Mouse (Mus musculus) thymus, postnatal 25 days (tissue): ENCODE data around the gene Gm20425.

Experiments used
- DNase-seq: peaks from one replicate; pipeline ENCODE4 v3.0.0; 2022

Gm20425 gene

DNA sequence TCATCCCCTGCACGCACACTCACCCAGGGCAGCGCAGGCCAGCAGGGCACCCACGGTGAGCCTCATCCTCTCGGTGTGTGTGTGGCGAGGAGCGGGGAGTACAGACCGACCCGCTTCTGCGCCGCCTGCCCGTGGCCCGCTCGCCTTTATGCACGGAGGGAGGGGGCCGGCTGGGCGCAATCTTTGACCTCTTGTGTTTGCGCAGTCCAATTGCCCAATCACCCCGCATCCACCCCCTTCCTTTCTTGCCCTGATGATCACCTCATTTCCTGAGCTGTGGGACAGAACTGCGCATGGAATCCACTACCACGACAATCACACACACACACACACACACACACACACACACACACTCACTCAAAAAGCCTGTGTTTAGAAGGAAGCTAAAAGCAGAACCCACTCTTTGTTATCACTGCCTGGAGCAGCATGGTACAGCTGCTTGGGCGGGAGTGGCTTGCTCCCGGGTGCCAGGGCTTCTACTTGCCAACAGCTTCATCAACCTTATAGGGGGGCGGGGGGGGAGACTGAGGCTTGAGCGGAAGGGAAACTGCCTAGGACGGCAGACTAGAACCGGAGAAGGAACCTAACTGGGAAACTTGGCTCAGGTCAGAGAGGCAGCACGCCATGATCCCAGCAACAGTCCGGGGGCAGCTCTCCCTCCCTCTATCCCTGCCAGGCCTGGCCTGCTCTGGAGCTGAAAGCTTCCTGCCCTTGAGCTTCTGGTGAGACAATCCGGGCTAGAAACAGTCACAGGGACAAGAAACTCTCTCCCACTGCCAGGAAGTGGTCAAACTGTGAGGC is at the start of gene Gm20425, which contains the start of gene Trf:
TSS of gene Gm20425 (minus strand) at position 157 of the 801 bp plus-strand sequence.
TSS of gene Trf (minus strand) at position 294 of the 801 bp plus-strand sequence.
- DNase-seq = peak; percentile 23

DNA sequence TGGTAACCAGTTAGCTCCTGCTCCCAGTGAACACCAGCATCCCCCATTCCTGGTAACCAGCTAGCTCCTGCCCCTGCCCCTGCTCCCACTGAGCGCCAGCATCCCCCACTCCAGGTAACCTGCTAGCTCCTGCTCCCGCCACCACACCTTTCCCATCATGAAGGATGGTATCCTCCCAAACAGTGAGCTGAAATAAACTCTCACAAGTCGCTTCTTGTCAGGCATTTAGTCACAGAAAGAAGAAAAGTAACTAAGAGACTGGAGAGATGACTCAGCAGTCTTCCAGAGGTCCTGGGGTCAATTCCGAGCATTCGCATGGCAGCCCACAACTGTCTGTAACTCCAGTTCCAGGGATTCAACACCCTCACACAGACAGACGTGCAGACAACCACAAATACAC is 46.8 kb upstream of the Gm20425 start:
- DNase-seq = no peak

DNA sequence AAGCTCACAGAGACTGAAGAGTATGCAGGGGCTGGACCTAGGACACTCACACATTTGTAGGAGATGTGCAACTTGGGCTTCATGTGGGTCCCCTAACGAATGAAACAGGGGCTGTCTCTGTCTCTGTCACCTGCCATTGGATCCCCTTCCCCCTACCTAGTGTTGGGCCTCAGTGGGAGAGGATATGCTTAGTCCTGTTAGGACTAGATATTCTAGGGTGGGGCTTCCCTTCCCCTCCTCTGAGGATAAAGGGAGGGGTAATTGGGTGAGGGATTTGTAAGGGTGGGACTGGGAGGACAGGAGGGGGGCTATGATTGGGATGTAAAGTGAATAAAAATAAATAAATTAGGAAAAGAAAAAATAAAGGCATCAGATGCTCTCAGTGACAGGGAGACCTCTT is 45.6 kb upstream of the Gm20425 start:
- DNase-seq = no peak

DNA sequence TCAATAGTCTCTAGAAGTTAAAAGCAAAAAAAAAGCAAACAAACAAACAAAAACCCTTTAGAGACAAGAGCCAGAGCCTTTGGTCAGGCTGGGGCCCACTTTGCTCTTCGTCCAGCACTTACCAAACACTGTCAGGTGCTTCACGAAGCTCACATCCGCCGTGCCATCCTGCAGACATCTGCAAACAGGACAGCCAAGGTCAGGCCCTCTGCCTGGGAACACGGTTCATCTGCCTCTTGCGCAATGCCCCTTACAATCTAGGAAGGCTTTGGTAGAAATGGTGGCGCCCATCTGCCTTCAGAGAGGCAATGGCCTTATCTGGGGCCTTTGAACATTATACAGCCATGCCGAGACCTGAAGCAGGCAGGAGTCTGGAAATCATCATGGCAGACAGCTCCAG is 44.7 kb upstream of the Gm20425 start:
- no peak for DNase-seq

DNA sequence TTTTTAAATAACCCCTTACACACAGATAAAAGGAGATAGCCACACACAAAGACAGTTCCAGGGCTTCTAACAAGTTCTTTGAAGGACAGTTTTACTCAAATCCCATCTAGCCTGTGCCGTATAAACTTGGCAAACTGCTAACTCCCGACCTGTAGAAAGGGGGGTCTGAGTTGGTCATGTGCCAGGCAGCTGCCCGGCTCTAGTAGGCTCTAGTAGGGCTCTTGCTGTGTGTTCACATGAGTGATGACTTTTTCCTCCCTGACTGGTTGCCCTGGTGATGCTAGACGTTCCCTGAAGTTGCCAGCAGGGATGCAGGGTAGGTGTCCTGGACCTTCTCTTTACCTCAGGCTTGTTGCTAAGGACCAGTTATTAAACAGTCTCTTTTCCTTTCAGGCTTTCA is 41.0 kb upstream of the Gm20425 start:
- DNase-seq = no peak

DNA sequence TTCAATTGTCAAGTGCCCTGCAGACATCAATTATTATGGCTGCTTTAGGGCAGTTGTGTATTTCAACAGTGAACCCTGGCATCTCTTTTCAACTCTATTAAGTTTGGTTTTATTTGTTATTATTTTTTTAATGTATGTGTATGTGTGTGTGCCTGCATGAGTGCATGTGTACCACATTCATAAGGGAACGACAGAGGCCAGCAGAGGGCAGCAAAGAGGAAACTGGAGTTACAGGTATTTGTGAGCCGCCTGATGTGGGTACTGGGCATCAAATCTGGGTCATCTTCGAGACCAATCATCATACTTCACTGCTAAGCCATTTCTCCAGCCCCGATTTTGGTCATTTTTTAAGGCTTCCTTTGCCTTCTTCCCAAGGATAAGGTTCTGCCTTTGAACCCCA is 35.7 kb upstream of the Gm20425 start:
- DNase-seq = no peak

DNA sequence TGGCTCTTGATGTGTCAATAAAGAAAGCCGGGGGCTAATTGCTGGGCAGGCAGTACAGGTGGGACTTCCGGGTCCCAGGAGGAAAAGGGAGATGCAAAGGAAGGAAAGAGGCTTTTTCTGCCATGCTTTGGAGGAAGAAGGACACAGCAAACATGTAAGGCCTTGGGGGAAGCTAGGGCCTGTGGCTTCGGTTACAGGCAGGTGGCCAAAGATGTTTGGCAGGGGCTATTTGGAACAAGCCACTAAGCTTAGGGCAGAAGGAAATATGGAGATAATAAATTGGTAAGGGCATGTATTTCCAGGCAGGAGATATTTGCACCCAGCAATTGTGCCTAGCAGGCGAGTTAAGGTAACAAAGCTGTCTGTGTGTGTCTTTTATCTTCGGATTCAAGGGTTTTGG is 22.8 kb upstream of the Gm20425 start:
- DNase-seq = no peak

DNA sequence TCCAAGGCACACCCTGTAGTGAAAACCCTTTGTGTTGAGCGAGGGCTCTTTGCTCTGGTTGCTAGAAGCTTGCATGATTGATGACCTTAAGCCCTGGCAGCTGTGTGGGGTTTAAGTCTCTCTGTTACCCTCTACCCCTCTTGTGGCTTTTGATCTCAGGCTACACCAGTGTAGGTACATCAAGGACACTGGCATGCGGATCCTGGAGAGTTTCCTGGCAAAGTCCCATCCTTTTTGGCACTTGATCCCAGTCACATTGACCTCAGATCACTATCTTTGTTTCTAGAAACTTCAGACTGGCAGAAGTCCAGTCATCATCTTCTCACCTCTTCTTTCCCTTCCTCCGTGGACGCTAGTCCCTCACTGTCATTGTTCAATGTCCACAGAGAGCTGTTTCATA is 18.5 kb upstream of the Gm20425 start:
- DNase-seq = no peak

DNA sequence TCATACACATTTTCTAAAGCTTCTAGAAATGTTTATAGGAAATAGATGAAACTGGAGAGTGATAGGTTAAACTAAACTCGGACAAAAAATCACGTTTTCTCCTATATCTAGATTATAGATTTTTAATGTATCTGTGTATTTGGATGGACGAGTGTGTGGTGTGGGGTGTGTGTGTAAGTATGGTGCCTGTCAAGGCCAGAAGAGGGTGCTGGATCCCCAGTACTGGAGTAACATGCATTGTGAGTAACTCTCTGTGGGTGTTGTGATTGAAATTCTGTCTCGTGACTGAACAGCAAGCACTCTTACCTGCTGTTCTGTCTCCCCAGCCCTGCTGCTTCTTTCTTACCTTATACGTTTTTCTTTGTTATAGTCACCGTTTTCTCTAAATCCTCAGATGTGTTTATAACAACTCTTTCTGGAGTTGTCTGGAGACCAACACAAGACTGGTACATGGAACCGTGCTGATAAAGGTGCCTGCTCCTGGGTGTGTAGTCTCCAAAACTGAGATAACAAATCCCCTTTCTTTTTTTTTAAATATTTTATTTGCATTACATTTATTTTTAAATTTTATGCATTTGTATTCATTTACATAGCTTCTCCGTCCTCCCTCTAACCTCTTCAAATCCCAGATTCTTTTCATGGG is 16.5 kb upstream of the Gm20425 start:
- DNase-seq = no peak

DNA sequence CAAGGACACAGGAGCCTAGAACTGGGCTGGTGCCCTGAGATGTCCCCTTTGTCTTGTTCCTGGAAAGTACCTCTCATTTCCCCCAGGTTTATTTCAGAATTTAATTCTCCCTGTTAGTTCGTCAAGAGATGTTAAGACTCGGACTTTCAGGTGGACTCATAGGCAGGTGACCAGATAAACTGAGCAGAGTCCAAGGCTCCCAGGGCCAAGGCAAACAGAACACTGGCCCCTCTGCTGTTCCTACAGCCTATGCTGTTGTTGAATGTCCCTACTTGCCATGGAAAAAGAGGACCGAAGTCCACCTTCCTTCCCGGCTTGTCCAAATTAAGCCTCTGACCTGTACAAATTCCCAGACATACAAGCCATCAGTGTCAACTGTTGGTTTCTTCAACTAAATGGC is 13.5 kb upstream of the Gm20425 start:
- no peak for DNase-seq

DNA sequence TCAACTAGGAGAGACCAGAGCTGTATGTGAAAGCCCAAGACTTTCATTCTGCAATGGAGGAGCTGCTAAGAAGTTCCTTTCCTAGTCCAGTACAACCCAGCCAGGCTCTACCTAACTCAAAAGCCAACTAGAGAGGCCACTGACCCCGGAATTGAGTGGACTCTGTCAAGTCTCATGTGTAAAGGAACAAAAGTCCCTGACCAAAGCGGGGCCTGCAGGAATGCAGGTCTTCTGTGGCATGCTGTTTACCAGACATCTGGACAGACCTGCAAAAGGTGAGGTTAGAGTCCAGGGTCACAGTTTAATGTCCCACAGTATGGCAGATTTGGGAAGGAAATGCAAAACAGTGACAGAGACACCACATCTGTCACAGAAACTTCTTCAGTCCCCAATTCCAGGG is 11.1 kb upstream of the Gm20425 start:
- no peak for DNase-seq

DNA sequence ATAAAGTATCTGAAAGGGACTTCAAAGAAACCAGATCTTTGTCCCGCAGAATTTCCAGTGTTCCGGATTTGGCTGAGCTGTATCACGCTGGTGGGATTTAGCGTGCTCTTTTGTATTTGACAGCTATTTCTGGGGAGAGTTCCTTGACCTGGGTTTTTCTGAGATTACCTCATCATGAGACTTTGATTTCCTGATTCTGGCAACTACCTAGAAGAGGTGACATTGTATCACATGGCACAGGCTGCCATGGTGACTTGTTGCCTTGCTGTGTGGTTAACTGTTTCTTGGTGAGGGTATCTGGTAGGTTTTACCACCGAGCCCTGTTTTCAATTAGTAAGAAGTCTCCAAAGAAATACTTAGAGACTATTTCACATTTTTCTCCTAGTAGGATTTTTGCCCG is 9.4 kb upstream of the Gm20425 start:
- no peak for DNase-seq

DNA sequence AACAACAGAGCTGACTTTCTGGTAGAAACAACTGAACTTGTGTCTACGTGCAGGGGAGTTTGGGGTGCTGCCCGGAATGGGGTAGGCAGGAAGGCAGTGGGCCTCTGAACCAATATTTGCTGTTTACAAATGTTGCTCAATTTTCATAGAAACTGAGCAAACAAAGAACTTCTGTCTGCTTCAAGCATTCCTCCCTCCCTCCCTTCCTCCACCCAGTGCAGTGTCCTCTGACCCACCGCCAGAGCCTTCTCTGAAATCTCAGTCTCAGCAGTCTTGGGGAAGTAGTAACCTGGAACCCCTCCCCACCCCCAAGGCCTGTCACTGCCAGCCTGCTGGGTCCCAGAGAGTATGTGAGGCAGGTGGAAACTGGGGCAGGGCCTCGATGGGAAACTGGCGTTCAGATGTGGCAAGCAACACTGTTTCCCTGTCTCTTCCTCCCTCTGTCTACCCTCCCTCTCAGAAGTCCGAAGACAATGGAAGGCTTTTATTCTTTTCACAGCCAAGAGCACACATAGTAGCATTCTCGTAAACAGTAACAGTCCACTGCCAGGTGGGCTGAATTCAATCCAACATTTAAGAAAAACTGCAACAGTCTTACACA is 4.6 kb upstream of the Gm20425 start:
- no peak for DNase-seq

DNA sequence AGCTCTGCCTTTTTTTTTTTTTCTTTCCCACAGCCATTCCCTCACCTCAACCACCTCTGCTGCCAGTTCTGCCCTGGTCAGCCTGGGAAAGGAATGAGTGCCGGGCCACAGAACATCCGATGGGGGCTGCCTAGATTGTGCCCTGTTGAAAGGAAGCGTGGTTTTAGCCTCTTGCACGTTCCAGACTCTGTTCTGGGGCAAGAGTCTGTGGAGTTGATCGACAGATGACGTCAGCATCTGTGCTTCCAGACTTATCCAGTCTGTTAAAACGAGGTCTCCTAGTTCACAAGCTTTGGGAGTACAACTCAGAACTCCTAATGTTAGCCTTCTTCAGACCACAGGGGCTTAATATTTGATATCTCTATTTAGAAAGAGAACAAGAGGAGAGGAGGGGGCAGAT is 4.0 kb upstream of the Gm20425 start:
- no peak for DNase-seq

DNA sequence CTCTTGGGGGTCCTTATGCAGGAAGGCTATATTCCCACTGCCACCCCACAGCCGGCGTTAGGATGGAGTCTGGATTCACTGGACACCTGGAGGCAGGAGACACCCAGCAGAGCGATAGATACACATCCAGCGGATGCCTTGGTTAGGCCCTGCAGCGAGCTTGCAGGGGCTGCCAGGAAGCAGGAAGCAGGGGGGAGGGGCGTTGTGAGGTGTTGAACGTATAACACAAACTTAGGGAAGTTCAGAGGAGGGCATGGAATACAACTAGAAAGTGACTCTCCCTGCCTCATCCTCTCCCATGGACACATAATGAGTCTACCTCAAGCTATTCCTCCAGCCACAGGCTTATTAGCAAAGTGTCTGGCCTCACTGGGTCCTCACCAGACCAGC is 2.9 kb upstream of the Gm20425 start:
- DNase-seq = peak; percentile 73

DNA sequence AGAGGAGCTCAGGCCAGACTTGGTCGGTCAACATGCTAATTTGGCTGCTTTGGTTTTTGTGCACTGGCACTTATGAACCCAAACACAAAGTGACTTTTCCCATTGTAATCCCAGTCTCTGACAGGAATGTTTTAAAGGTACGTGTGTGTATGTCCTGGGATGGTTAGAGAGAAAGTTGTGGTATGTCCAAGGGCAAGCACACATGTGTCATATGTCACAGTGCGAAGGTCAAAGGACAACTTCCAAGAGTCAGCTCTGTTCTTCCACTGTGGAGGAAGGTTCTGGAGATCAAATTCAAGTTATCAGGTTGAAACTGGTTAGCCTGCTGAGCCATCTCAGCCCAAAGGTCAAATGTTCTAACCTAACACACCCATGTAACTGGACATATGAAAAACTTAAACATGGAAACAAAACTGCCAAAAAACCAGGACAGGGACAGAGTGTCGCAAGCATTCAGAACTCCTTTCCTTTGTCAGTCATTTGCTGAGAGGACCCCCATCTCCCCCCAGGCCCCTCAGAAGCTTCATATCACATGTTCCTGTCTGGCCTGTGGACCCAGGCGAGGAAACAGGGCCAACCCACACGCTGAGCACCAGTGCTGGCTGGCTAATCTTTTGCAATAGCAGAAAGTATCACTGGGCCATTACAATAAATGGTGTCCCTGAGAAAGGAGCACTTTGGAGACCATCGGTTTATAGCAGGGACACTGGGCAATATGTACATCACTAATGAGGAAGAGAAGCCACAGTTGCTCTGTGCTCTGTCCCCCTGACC is 2.3 kb upstream of the Gm20425 start:
- no peak for DNase-seq

DNA sequence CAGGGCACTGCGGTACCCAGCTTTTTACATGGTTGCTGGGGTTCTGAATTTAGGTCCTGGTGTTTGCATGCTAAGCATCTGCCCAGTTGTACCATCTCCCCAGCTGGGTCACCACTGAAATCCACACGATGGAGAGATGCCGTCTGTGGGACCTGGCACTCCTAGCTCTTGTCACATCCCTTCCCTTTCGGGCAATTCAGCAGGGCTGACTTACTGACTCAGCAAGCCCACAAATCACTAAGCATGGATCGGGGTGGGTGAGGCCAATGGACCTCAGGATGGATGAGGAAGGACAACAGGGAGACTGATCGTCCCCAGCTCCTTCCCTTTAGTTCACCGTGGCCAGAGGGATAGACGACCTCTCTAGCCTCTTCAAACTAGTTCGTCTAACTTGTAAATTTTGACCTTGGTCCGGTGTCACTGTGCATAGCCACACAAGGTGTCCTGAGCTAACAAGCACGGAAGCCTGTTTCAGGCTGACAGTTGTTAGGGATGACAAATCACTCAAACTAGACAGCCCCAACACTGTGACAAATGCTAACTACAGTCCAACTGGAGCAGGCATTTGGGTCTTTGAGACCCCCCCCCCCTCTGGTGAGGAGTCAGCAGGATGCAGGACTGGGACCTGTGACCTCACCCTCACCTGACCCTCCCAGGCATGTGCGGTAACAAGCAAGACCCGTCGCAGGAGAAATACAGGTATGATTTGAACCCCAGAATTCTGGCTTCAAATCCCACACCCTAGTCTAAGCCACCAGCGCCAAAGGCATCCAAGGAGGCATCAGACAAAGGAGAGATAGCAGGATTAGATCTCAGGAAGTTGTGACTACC is 855 bp downstream of the Gm20425 start:
- DNase-seq = no peak

DNA sequence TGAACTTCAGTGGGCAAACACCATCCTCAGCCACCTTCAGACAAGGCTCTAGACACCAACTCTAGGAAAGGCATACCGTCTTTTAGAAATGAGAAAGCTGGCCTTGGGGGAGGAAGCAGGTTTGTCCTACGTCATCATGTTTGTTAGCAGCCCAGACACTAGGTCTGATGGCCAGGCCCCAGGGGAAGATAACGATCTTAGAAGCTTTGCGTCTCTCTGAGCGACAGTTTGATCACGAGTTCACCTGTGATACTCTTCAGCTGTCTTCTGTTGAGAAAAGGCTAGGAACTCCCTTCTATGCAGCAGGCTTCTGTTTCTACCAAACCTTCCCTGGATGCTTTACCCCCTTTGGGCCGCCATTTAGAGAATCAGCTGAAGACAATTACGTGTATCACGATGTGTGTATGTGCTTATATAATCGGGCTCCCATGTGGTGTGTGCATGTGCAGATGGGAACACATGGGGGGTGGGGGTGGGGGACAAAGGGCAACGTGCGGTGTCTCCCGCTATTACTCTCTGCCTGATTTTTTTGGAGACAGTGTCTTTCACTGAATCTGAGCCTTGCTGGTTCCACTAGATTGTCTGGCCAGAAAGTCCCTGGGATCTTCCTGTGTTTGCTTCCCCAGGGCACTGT is 1.6 kb downstream of the Gm20425 start:
- DNase-seq = no peak

DNA sequence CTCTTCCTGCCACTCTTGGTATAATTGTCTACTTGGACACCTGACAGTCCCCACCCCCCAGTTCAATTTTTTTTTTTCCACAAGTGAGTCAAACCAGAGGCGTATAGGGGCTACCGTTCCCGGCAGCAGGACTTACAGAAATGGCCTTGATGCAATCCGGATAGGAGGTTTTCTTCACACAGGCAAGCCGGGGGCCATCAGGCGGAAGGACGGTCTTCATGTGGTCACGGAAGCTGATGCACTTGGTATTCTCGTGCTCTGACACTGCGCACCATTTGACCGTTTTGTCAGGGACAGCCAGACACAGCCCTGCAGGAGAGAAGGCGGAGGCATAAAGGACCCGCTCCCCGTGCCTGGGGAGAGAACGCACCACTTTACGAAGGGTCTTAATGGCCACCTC is 2.3 kb downstream of the Gm20425 start:
- DNase-seq = no peak

DNA sequence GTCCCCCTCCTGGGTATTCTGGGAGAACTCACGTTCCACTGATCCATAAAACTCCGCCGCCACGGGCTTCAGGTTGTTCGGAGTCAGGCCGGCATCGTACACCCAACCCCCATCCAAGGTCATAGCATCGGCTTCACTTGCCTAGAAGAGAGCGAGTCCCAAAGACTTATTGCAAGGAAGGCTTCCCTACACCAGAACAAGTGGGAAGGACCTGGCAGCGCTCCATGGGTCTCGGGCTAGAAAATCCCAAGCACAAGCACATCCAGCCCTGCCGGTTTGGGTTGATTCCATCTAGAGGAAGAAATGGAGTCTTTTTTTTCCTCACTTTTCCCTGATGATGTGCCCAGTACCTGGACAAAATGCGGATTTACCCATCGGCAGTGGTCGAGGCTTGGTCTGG is 3.3 kb downstream of the Gm20425 start:
- DNase-seq = no peak

DNA sequence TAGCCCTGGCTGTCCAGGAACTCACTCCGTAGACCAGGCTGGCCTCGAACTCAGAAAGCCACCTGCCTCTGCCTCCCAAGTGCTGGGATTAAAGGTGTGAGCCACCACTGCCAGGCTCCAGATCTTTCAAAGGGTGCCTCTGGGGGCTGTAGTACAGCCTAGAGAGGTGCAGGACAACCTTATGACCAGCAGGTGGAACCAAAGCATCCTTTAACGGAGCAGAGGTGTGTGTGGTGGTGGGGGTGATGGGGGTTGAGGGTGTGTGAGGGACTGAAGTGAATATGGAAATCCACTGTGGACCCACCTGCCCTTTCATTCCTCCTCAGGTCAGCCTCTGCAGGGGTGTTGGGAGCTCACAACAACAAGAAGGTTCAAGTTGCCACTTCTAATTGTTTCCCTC is 4.6 kb downstream of the Gm20425 start:
- peak; percentile 43 for DNase-seq

DNA sequence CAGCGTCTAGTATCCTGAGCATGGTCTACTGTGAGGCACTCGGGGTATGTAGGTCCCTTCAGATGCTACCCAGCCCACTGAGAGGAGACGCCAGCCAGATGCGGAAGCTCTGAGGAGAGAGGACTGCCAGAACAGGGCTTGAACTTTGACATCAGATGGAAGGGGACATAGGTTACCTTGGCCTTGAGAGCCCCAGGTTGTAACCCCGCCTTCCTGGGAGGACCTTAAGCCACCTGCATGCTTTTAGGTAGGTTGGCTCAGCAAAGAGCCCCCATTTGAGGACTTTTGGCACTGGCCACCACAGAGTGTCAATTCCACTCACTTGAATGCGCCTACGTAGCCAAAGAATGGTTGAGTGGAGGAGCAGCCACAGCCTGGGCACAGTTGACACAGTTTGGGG is 5.4 kb downstream of the Gm20425 start:
- no peak for DNase-seq
